Mouse (Mus musculus) adrenal gland, postnatal 14 days (tissue): ENCODE results near the gene Srpx. TPM values are rescaled to one million over a fixed set of nuclear protein-coding genes. Genes with fewer than 3 reads are reported as not detected.

Experiments
- DNase-seq: peaks from one replicate; pipeline ENCODE4 v3.0.0; 2021; ENCODE audit warnings: mixed read lengths
- long read RNA-seq, 2 experiments: library from polyadenylated mRNA; stranded (forward); transcript quantifications; one replicate each; pipeline ENCODE4 v2.0.0; 2021
- total RNA-seq: library from RNA; stranded (reverse); gene quantifications from 2 replicates; pipeline ENCODE4 v1.2.3, GENCODE M21; 2021

Gene Srpx
- total RNA-seq, result 6.5 and 8.7 TPM in 2 replicates
- long read RNA-seq, experiment 1, partial matches to known transcripts, result 0 of 2 reads
- long read RNA-seq, experiment 1, other reads (novel, unspliced or antisense), result 0 of 2 reads
- long read RNA-seq, experiment 2, result 0 reads

DNA sequence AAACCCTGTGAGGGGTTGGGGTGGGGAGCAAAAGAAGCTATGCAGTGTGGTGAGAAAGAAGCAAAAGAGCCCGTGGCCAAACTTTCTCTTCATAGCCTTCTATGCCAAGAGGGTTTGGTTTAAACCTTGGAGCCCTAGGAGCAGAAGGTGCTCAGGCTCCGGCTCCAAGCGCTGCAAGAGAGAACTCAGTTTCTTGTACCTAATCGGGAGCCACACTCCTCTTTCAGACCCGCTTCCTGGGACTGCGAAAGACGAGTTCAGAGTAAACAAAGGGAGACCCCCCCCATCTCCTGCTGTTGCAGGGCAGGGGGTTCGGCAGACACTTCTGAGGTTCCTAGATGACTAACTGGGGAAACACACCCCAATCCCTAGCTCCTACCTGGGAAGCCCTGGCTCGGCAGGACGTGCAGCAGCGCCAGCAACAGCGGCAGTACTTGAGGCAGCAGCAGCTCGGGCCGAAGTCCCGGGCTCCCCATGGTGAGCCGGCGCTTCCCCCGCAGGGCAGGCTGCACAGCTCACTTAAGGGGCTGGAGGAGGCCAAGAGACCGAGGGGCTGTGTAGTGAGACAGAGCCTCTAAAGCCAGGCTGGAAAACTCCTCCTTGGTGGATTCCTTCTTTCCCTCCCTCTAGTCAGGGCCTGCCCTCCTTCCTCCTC is at the start of gene Srpx:
Srpx (minus strand) TSS at position 645 of the 655 bp plus-strand sequence.
- DNase-seq, result peak; percentile 4

DNA sequence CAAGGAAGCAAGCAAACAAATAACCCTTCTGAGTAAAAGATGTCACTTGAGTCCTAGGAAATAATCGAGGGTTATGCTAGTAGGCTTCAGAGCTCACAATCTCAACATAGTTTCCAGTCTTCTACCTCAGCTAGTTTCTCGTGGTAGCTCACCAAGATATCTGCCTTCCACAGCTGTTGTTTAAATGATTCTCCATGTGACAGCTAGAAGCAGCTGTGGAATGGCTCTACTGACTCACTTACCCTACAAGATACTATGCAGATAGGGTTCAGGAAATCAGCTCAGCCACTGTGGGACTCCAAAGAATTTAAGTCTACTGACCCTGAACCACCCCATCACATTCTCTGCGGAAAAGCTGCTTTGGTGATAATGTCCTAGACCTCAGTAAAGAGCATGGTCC is 34.9 kb upstream of the Srpx start:
- no peak for DNase-seq

DNA sequence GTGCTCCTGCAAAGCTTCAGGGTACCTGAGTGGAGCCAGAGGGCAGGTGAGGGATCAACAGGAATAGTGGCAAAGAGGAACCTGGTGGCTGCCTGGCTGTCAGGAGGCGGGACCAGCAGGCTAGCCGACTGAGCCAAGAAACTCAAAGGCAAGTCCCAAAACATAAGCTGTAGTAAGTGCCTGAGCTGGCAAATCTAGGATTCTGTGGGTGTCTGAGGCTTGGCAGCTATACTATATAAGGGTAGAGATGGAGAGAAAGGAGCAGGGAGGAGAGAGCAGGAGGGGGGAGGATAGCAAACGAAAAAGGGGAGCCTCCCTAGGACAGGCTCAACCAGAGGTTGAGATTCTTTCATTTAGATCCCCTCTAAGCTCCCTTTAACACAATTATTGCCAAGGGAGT is 1.7 kb downstream of the Srpx start:
- no peak for DNase-seq

DNA sequence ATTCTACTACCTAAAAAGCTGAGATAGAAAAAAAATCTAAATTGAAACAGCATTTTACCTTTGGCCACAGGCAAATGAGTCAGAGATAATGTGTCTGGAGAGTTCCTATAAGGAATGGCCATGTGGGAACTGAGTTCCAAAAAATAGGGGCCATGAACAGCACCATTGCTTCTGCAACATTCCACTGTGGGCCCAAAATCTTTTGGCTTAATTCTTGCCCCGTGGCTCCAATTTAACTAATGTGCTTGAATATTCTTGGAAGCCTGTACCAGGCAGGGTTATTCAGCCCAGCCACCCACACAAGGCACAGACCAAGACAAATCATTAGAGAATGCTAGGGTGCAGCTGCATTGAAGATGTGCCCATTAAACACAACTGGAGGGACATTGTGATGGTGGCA is 6.8 kb downstream of the Srpx start:
- no peak for DNase-seq

DNA sequence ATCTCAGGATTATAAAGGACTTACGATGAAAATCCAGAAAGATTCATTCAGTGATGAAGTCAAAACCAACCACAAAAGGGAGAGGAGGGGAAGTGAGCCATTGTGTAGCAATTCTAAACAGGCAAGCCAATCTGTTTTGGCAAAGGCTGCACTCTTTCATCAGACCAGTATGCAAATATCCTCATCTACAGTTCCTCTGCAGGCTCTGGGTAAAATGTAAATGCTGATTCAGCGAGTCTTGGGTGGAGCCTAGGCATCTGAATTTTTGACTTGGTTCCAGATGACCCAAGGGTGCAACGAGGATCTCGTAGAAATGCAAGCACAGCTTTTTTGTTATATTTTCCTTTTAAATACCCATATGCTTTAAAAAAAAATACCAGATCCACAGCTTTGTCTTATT is 9.0 kb downstream of the Srpx start:
- no peak for DNase-seq

DNA sequence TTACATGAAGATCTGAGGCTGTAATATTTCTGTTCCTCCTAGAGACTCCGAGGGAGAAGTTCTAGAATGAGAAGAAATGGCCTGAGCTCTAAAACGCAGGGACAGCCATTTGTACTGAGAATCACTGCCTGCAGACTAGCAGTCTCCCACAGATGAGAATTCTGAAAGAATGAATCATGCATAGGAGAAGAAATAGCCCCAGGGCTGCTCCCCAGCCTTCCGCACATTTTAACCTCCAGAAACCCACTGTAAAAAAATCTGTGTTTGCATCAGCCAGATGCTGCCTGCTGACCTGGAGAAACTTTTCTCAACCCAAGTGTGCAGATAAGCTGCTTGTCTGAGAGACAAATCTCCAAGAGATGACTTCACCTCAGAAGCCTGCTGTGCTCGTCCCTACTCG is 12.0 kb downstream of the Srpx start:
- DNase-seq, result no peak

DNA sequence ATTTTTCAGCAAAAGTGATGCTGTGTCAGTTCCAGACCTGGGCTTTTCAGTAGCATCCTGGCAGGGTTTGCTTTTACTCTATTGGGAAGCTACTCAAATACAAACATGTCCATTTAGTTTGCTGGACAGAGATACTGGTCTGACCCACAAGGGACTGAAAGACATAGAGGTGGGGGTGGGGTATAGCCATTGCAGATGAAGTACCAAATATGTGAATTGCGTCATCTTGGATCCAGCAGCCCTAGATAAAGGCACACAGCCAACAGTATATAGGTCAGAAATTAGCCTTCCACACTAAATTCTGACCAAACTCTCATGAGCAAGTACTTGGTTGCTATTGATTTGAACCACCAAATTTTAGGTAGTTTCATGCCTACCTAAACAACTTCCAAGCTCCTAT is 14.8 kb downstream of the Srpx start:
- no peak for DNase-seq

DNA sequence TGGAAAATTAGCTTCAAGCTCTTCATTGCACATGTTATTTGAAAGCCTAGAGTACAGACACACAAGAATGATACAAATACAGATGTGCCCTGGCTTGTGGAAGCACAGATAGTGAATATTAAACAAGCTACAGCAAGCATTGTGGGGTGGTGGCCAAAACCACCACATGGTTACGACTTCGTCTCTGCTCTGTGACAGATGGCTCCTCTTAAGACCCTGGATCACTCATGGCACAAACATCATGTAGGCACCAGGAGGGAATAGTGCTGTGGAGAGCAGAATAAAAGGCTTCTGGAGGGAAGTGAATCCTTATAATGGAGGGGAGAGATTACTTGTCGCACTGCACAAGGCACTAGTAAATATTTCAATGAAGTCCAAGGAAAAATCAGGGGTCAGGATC is 21.7 kb downstream of the Srpx start:
- no peak for DNase-seq

DNA sequence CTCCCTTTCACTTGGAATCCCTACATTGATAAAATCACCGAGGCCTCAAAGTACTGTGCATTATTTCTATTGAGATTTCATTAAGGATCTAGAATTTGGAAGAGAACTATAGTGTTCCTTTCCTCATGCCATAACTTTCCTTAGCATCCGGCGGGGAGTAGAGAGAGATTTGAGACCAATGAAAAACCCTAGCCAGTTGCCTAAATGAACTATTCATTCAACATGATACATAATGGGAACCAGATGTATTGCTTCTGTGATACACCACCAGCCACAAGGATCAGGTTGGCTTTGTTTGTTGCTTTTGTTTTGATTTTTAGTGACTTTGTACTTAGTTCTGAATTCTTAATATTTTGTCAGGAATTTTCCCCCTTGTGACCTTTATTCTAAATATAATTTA is 37.1 kb downstream of the Srpx start:
- DNase-seq, result no peak

DNA sequence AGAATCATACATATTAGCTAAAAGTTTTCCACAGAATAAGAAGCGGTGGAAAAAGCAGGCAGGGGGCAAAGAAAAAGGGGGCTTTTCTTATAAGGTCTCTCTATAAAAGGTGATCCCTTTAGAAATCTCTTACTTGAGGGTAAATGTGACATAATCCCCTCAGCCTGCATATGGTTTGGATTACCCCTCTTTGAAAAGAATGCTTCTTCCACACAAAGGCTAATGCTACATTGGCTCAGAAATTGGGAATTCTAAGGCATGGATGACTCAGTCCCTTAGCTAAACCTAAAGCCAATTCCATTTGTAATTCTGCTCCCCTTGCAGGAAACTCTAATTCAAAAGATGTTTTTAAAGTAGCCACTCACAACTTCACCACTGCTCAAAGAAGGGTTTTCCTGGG is 37.5 kb downstream of the Srpx start:
- no peak for DNase-seq

DNA sequence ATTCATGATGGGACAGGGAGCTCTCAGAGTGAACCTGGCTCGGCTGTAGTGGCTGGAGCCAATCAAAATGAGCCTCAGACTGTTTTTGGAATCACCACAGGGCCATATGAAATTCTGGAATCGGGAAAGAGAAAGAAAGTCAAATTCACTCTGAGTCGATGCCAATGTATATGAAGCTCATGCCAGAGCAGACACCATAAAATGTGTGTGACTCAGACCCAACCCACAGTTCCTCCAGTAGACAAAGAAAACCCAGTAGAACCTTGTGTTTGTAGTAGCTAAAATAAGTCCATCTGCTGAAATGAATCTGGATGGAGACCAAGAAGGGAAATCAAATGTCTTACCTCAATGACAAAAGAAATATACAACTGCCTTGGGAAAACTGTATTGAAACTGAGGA is 43.5 kb downstream of the Srpx start:
- no peak for DNase-seq

DNA sequence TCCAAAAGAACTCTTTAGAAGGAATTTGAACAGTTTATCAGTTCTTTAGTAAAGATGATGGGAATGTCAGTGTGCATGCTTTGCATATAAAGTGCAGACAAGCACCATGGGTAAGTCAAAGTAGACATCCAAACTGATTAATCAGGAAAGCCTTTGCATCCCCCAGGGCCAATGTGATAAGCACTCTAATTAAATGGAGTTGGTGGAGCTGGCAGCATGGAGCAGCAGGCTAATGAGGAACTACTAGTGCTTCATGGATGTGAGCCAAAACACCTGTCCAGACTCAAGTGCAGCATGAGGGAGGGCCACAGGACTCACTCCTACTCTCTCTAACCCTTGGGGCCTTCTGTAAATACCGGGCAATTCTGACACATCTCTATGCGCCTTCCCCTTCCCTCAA is 46.0 kb downstream of the Srpx start:
- no peak for DNase-seq

DNA sequence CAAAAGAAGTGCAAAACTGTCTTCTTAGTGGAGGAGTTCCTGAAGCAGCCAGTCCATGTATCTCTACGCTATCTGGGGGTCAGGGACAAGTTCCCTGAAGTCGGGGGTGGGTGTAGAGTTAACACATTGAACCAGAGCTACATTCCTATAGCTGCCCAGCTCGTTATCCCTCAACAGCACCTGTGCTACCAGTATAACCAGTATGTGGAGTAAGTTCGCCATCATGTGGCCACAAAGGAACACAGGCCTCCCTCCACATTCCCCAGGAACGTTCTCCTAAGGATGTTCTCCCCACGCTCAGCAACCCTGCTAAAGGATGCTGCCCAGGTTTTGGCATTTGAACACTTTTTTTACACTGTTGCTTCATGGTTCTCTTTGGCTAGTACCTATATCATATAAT is 46.8 kb downstream of the Srpx start:
- peak; percentile 25 for DNase-seq

DNA sequence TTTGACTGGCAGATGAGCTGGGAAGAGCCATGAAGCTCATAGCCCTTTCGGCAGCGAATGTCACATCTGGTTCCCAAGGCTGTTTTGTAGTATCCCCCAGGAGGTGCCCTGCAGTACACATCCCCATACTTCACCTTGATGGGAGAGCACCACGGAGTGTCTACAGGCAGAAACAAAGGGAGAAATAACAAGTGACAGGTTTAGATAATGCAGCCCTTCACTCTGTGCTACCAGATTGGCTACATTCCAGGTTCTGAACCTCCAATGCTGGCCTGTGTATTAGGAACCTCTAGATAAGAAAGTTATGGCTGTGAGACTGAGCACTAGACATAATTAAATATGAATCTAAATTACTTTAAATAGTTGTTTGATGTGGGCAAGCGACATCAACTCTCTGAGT is 48.1 kb downstream of the Srpx start:
- DNase-seq, result no peak

DNA sequence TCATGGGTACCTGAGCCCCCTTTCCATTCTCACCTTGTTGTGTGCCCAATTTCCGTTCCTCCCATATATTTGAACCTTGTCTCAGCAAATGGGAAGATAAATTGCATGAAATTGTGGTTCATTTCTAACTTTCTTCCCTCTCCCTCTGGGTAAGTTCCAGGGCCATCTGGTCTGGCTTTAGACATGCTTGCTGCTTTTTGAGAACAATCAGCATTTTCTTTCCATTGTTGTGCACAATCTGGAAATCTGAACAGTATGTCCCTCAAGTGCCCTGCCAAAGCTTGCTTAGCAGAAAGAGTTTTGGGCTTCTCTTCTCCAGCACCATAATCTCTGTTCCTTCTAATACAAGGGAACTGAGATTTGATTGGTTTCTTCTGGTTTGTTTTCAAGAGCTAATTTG is 53.7 kb downstream of the Srpx start:
- DNase-seq, result no peak

DNA sequence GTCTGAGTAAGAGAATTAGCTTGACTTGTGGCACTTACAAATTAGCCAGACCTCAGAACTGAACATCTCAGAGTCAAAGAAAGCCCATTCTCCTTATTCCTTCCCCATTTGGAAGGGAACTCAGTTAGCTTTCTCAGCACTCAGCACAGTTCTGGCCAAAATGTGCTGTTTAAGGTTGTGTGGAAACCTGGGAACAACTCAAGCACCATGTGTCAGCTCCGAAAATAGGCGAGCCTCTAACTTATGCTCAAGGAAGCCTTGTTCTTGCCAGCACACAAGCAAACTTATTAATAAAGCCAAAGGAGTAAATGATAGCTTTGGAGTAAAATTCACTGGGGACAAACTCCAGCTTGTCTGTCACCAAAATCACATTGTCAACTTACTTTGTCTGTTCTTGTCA is 54.1 kb downstream of the Srpx start:
- DNase-seq, result no peak

DNA sequence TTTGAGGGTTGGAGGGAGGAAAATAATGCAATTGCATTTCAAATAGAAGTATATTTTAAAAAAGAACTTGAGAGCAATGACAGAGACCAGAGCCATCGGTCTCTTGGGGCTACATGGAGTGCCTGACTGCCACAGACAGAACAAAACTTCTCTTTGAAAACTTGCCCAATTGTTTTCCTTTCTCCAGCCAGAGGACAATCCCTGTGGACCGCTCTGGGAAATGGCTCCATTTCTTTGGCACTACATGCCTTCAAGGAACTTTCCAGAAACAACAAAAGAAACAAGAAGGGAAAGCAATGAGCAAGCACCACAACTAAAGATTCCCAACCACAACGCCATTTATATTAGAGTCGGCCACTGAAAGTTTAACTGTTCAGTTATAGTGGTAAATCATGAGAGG is 55.3 kb downstream of the Srpx start:
- DNase-seq, result peak; percentile 6

DNA sequence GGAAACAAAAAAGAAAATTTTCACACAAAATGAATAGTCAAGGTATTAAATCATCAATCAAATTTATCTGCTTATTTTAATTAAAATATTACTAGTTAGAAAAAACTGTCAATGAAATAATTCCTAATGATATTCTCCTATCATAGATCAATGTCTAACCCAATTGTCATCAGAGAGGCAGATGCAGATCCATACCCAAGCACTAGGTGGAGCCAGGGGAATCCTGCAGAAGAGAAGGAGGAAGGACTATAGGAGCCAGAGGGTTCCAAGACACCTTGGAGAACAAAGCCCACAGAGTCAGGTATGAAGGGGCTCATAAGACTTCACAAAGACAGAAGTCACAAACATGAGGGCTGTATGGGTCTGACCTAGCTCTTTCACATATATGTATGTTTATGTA is 82.8 kb downstream of the Srpx start:
- DNase-seq, result peak; percentile 11

DNA sequence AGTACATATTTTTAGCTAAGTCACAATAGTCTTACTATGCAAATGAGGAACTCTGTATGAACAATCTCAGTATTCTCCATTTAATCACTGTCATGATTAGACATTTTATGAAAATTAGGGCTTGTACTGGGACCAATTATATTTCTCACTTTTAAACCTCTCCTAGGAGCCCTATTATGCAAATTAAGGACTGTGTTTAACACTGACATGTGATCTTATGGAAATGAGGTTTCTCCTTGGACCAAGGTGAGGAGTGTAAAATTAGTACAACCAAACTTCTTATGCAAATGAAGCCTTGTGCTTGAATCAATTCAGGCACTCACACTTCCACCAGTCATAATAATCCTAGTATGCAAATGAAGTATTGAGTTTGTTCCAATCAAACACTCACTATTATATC is 107.3 kb downstream of the Srpx start:
- DNase-seq, result no peak

DNA sequence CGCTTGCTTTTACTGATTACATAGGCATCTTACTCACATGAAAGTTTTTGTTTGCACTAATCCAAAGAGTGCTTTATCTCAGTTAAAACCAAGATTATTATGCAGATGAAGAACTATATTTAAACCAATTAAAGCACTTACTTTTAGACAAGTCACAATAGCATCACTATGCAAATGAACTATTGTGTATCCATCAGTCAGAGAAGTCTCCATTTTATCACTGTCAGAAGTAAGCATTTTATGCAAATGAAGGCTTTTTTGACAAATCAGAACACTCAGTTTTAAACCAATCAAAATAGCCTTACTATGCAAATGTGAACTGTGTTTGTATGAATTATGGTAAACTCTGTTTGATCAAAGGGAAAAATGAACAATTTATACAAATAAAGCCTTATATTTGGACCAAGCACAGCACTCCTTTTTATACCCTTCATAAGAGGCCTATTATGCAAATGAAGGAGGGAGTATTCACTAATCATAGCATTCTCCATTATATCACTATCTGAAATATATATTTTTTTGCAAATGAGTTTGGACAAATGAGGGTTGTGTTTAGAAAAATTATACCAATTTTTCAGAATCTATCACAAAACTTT is 109.7 kb downstream of the Srpx start:
- DNase-seq, result no peak

DNA sequence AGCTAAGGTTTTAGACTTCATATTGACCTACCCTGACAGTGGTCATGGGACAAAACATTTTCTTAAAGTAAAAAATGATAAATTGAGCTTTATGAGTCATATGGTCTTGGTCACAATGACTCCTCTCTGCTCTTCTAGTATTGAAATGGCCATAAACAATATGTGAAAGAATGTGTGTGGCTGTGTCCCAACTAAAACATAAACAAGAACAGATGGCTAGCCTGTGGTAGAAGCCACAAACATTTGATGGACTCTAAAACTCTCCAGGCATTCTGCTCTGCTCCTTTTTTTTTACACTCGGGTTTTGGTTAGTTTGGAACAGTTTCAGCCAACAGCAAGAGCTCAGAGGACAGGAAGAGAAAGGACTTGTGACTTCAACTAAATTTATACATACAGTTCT is 111.6 kb downstream of the Srpx start:
- DNase-seq, result no peak

DNA sequence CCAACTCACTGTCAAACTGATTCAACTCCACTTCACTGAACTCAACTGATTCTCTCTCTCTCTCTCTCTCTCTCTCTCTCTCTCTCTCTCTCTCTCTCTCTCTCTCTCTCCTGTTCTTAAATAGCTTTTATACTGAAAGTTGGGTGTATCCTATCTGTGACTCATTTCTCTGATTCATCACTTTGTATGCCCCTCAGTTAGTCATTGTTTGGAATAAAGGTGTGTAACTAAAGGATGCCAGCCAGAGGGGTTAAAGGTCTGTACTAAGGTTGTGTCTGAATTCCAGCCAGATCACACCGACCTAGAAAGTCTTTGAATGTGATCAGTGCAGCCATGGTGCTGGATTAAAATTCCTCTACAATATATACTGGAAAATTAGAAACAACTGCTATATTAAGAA is 116.8 kb downstream of the Srpx start:
- no peak for DNase-seq
